Mouse (Mus musculus) intestine, embryonic 15.5 days (tissue): Measurements from ENCODE around the gene Gm5039. TPM values are rescaled to one million over a fixed set of nuclear protein-coding genes. Genes with fewer than 3 reads are reported as not detected.
"Not testable (repeated sequence)": the region's sequence is repeated elsewhere in the genome, so short reads cannot be mapped to it uniquely, and the experiment has no call there.

Experiments
- ATAC-seq: fragments of 200-750 bp; cut with Nextera tagmentation; 2 replicates; pipeline ENCODE4 v1.8.0; 2017; ENCODE audit warnings: moderate TSS enrichment, moderate library complexity
- H3K27ac ChIP-seq: fragments of 300-500 bp; sonication (generic); 2 replicates; pipeline ENCODE4 v1.5.1; 2015; ENCODE audit warnings: mild to moderate bottlenecking, inconsistent platforms
- H3K27me3 ChIP-seq: fragments of 300-500 bp; sonication (generic); replicated peaks from 2 replicates; pipeline ENCODE4 v1.6.1; 2015; ENCODE audit warnings: inconsistent platforms
- H3K36me3 ChIP-seq: fragments of 300-500 bp; sonication (generic); 2 replicates; pipeline ENCODE4 v1.6.1; 2015; ENCODE audit warnings: inconsistent platforms
- H3K4me1 ChIP-seq: fragments of 300-500 bp; sonication (generic); replicated peaks from 2 replicates; pipeline ENCODE4 v1.6.1; 2015; ENCODE audit warnings: inconsistent platforms
- H3K4me2 ChIP-seq: fragments of 300-500 bp; sonication (generic); replicated peaks from 2 replicates; pipeline ENCODE4 v1.6.1; 2015; ENCODE audit warnings: mild to moderate bottlenecking, inconsistent platforms
- H3K4me3 ChIP-seq: fragments of 300-500 bp; sonication (generic); replicated peaks from 2 replicates; pipeline ENCODE4 v1.5.1; 2015; ENCODE audit warnings: inconsistent platforms
- H3K9ac ChIP-seq: fragments of 300-500 bp; sonication (generic); 2 replicates; pipeline ENCODE4 v1.6.1; 2015; ENCODE audit warnings: inconsistent platforms
- H3K9me3 ChIP-seq: fragments of 300-500 bp; sonication (generic); 2 replicates; pipeline ENCODE4 v1.6.1; 2016; ENCODE audit warnings: inconsistent platforms
- WGBS: fragments of 180-500 bp; shearing (Covaris S2); methylation state at CpG from one replicate; pipeline ENCODE4 v1.1.7; 2015; 5-methylcytosine and 5-hydroxymethylcytosine counted together
- polyA plus RNA-seq: library from polyadenylated mRNA; unstranded; fragments of >200 nt; fragmentation: Nextera tagmentation; extraction: Ambion mirVana; gene quantifications from 2 replicates; pipeline ENCODE4 v1.2.1, GENCODE M21; 2015

Gm5039 gene
- polyA plus RNA-seq, 1 experiment from 2014 or later, result not detected

GRCm38 (mm10) chr12:88297171-88297570, 26.7 kb downstream of the Gm5039 start:
- H3K4me3 ChIP-seq, H3K36me3 ChIP-seq, ATAC-seq, H3K27ac ChIP-seq, H3K27me3 ChIP-seq, H3K9ac ChIP-seq, H3K4me1 ChIP-seq, H3K9me3 ChIP-seq, H3K4me2 ChIP-seq: not testable (repeated sequence)
- WGBS, result 59% methylated on average over 2 of the region's 2 CpGs

GRCm38 (mm10) chr12:88293082-88293481, 30.7 kb downstream of the Gm5039 start:
- ATAC-seq, H3K36me3 ChIP-seq, H3K4me1 ChIP-seq, H3K9ac ChIP-seq, H3K9me3 ChIP-seq, H3K4me2 ChIP-seq, H3K27ac ChIP-seq, H3K4me3 ChIP-seq, H3K27me3 ChIP-seq: not testable (repeated sequence)
- WGBS, result 53% methylated on average over 4 of the region's 4 CpGs

DNA sequence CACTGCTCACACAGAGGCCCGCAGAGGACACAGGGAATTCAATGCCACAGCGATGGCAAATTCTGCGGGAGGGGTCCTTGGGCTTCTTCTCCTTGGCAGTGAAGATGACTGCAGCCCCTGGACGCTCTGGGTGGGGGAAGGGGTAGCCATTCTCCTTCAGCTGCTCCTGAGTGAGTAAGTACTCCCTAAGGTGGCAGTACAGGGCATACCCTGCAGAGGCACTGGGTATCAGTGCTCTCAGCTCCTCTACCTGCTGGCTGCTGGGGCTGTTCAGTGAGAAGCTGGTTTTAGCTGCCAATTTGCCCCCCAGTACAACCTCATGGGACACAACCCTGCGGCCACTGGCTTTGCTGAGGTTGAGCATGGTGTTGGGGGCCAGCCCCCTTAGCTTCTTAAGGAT, 38.6 kb downstream of the Gm5039 start:
- H3K27me3 ChIP-seq, H3K36me3 ChIP-seq, H3K4me1 ChIP-seq, ATAC-seq, H3K9ac ChIP-seq, H3K4me3 ChIP-seq, H3K4me2 ChIP-seq, H3K27ac ChIP-seq, H3K9me3 ChIP-seq: not testable (repeated sequence)
- WGBS, result 90% methylated on average over 5 of the region's 5 CpGs

DNA sequence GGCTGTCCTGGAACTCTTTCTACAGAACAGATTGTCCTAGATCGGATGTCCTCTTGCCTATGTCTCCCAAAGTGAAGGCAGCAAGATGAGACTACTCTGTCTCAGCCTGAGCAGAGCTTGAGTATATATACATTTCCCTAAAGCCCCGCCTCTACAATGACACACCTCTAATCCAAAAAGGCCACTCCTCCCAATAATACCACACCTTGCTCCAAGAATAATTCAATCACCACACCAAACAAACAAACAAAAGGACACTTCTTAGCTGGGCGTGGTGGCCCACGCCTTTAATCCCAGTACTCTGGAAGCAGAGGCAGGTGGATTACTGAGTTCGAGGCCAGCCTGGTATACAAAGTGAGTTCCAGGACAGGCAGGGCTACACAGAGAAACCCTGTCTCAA, 49.4 kb downstream of the Gm5039 start, which contains the start of gene Gm5662:
TSS of gene Gm5662 (minus strand) at position 101 of the 400 bp plus-strand sequence.
- not testable (repeated sequence) for H3K27ac ChIP-seq, H3K4me3 ChIP-seq, H3K36me3 ChIP-seq, H3K9ac ChIP-seq, ATAC-seq, H3K4me2 ChIP-seq, H3K27me3 ChIP-seq, H3K4me1 ChIP-seq, H3K9me3 ChIP-seq
- 89% methylated on average over 5 of the region's 5 CpGs for WGBS

Other genes starting within 250 kb of the Gm5039 start
- gene Gm16368, start 240.3 kb downstream of the Gm5039 start, polyA plus RNA-seq, result not detected in 2 replicates
- gene Gm10436, start 141.9 kb downstream of the Gm5039 start, polyA plus RNA-seq, result not detected in 2 replicates
- not detected in 2 replicates for gene Gm8332, start 73.9 kb downstream of the Gm5039 start, polyA plus RNA-seq
- not detected in 2 replicates for gene Gm5662, start 49.5 kb downstream of the Gm5039 start, polyA plus RNA-seq
- 15.3 and 17.7 TPM in 2 replicates for gene Adck1, start 36.5 kb upstream of the Gm5039 start, polyA plus RNA-seq